Mouse (Mus musculus) liver, adult 2 months (tissue): ENCODE results near the gene Bcl10. TPM values are rescaled to one million over a fixed set of nuclear protein-coding genes. Genes with fewer than 3 reads are reported as not detected.
A peak's percentile ranks its signal among the peaks of the same experiment; 100 is the strongest.
"Not testable (repeated sequence)": the region's sequence is repeated elsewhere in the genome, so short reads cannot be mapped to it uniquely, and the experiment has no call there.

Source experiments
- DNase-seq: peaks from one replicate; pipeline ENCODE4 v3.0.0-alpha.2; 2011; ENCODE audit warnings: low read depth, low spot score; ENCODE audit errors: extremely low read depth
- H3K27ac ChIP-seq: fragments of 200-500 bp; replicated peaks from 2 replicates; pipeline ENCODE4 v1.5.1; 2012; ENCODE audit warnings: low read depth, mild to moderate bottlenecking, control low read depth, inconsistent platforms, low read length; ENCODE audit not compliant: insufficient read depth
- H3K27me3 ChIP-seq: fragments of 200-500 bp; 2 replicates; pipeline ENCODE4 v1.6.1; 2012; ENCODE audit warnings: mild to moderate bottlenecking, moderate library complexity, low read length, inconsistent platforms; ENCODE audit not compliant: control insufficient read depth, insufficient read depth
- H3K36me3 ChIP-seq: fragments of 200-500 bp; 2 replicates; pipeline ENCODE4 v1.6.1; 2012; ENCODE audit warnings: low read length, inconsistent platforms; ENCODE audit not compliant: control insufficient read depth, insufficient read depth
- H3K4me1 ChIP-seq: fragments of 200-500 bp; 2 replicates; pipeline ENCODE4 v1.6.1; 2011; ENCODE audit warnings: low read length; ENCODE audit not compliant: control insufficient read depth, insufficient read depth
- H3K4me3 ChIP-seq: fragments of 200-500 bp; 2 replicates; pipeline ENCODE4 v1.5.1; 2011; ENCODE audit warnings: low read depth, mild to moderate bottlenecking, control low read depth, low read length, moderate library complexity; ENCODE audit not compliant: insufficient read depth
- H3K79me2 ChIP-seq: fragments of 200-500 bp; 2 replicates; pipeline ENCODE4 v1.6.1; 2012; ENCODE audit warnings: inconsistent platforms, mild to moderate bottlenecking, low read length, moderate library complexity; ENCODE audit not compliant: control insufficient read depth, insufficient read depth
- H3K9ac ChIP-seq: fragments of 200-500 bp; 2 replicates; pipeline ENCODE4 v1.6.1; 2012; ENCODE audit warnings: low read depth, mild to moderate bottlenecking, control low read depth, inconsistent platforms, low read length
- CTCF ChIP-seq: fragments of 200-500 bp; IDR thresholded peaks from 2 replicates; pipeline ENCODE4 v1.5.1; 2011; ENCODE audit warnings: low read depth, low read length, control low read depth
- POLR2A ChIP-seq: fragments of 200-500 bp; IDR thresholded peaks from 2 replicates; pipeline ENCODE4 v1.6.1; 2011; ENCODE audit warnings: low read length, control low read depth; ENCODE audit not compliant: insufficient read depth; ENCODE audit errors: extremely low read depth
- WGBS: fragments of 180-500 bp; shearing (Covaris S2); methylation state at CpG from one replicate; pipeline ENCODE4 v1.1.7; 2018; 5-methylcytosine and 5-hydroxymethylcytosine counted together
- polyA plus RNA-seq: library from polyadenylated mRNA; depleted of rRNA; stranded (reverse); fragments of >200 nt; gene quantifications from 2 replicates; pipeline ENCODE4 v1.2.3, GENCODE M21; 2012
- total RNA-seq: library from RNA; depleted of rRNA; stranded (reverse); fragments of >200 nt; gene quantifications from 2 replicates; pipeline ENCODE4 v1.2.3, GENCODE M21; 2014

Gene Bcl10
- total and polyA plus RNA-seq, 2 experiments = 4.7 to 12.0 TPM

- H3K4me3 ChIP-seq = no peak overlapping the region; the same call in 1 of the 2 replicates
- H3K79me2 ChIP-seq = no peaks in the 10 kb centered on the region
- no peak overlapping the region for H3K27ac ChIP-seq
- peaks cover 11% of the 10 kb centered on the region; the same call in 1 of the 2 replicates for H3K4me1 ChIP-seq
- peak; percentile 60 for DNase-seq
- no peak overlapping the region for H3K9ac ChIP-seq
- H3K27me3 ChIP-seq = no peaks in the 10 kb centered on the region
- peak; percentile 61 for TF ChIP-seq CTCF
- TF ChIP-seq POLR2A = no peak
- H3K36me3 ChIP-seq = no peaks in the 10 kb centered on the region
- 46% methylated on average over 22 of the region's 22 CpGs for WGBS
These were observed 17.5 kb upstream of the Bcl10 start for GRCm38 (mm10) chr3:145904850-145905776.

- Histone ChIP-seq H3K4me3 (no peak overlapping the region), H3K79me2 (no peaks in the 10 kb centered on the region), H3K9ac (no peak overlapping the region), H3K36me3 (no peaks in the 10 kb centered on the region), H3K27ac (no peak overlapping the region), H3K27me3 (no peaks in the 10 kb centered on the region), H3K4me1 (peaks cover 11% of the 10 kb centered on the region; the same call in 1 of the 2 replicates)
- TF ChIP-seq CTCF (no peak), POLR2A (no peak)
- 31% methylated on average over 9 of the region's 9 CpGs for WGBS
- peak; percentile 92 for DNase-seq
These were observed 16.0 kb upstream of the Bcl10 start for GRCm38 (mm10) chr3:145906582-145906981.

GRCm38 (mm10) chr3:145912512-145912911 is 10.1 kb upstream of the Bcl10 start:
- no peaks in the 10 kb centered on the region for H3K79me2 ChIP-seq
- 19% methylated on average over 7 of the region's 7 CpGs for WGBS
- H3K27ac ChIP-seq = no peak overlapping the region
- DNase-seq = peak; percentile 84
- H3K36me3 ChIP-seq = no peaks in the 10 kb centered on the region
- no peaks in the 10 kb centered on the region for H3K27me3 ChIP-seq
- H3K9ac ChIP-seq = no peak overlapping the region
- TF ChIP-seq CTCF (no peak), POLR2A (no peak)
- no peak overlapping the region for H3K4me3 ChIP-seq
- H3K4me1 ChIP-seq = peaks cover 11% of the 10 kb centered on the region

GRCm38 (mm10) chr3:145913263-145913662 is 9.3 kb upstream of the Bcl10 start:
- Histone ChIP-seq H3K9ac (no peak overlapping the region), H3K27ac (no peak overlapping the region), H3K4me1 (peaks cover 11% of the 10 kb centered on the region), H3K27me3 (no peaks in the 10 kb centered on the region), H3K36me3 (no peaks in the 10 kb centered on the region), H3K79me2 (no peaks in the 10 kb centered on the region), H3K4me3 (no peak overlapping the region)
- DNase-seq = no peak
- 22% methylated on average over 6 of the region's 6 CpGs for WGBS
- TF ChIP-seq CTCF = no peak
- TF ChIP-seq POLR2A = no peak

GRCm38 (mm10) chr3:145913942-145914341 is 8.7 kb upstream of the Bcl10 start:
- 92% methylated on average over 7 of the region's 7 CpGs for WGBS
- not testable (repeated sequence) for H3K9ac ChIP-seq, H3K4me3 ChIP-seq, DNase-seq, H3K36me3 ChIP-seq, H3K79me2 ChIP-seq, H3K27ac ChIP-seq, H3K27me3 ChIP-seq
- peaks cover 11% of the 10 kb centered on the region for H3K4me1 ChIP-seq

- H3K4me1 ChIP-seq = peaks cover 11% of the 10 kb centered on the region
- H3K4me3 ChIP-seq = no peak overlapping the region
- no peaks in the 10 kb centered on the region for H3K36me3 ChIP-seq
- no peaks in the 10 kb centered on the region for H3K27me3 ChIP-seq
- H3K79me2 ChIP-seq = no peaks in the 10 kb centered on the region
- TF ChIP-seq CTCF (no peak), POLR2A (no peak)
- H3K9ac ChIP-seq = no peak overlapping the region
- WGBS = 36% methylated on average over 5 of the region's 5 CpGs
- DNase-seq = peak; percentile 95
- H3K27ac ChIP-seq = no peak overlapping the region
These were observed 6.2 kb upstream of the Bcl10 start for GRCm38 (mm10) chr3:145916374-145916773.
